Mouse (Mus musculus) c-Kit-positive CD71-positive TER-119-positive erythroid progenitor cells, embryonic 14.5 days (primary cell): Measurements from ENCODE around the gene Bmp10.

Source experiments
- DNase-seq: peaks from one replicate; pipeline ENCODE4 v3.0.0-alpha.2; 2013; ENCODE audit warnings: low spot score

The Bmp10 gene

GRCm38 (mm10) chr6:87428487-87429044 lies at the start of gene Bmp10:
Bmp10 (plus strand) TSS chr6:87428994.
- no peak for DNase-seq

- no peak for DNase-seq
Observed at GRCm38 (mm10) chr6:87383926-87384691, 44.7 kb upstream of the Bmp10 start.

GRCm38 (mm10) chr6:87384761-87385160 lies 44.0 kb upstream of the Bmp10 start:
- DNase-seq: no peak

GRCm38 (mm10) chr6:87386203-87386602 lies 42.6 kb upstream of the Bmp10 start:
- DNase-seq: peak; percentile 66

GRCm38 (mm10) chr6:87386681-87387080 lies 42.1 kb upstream of the Bmp10 start:
- no peak for DNase-seq

GRCm38 (mm10) chr6:87388877-87389276 lies 39.9 kb upstream of the Bmp10 start, which contains the start of gene Gkn3:
Gkn3 (minus strand) TSS chr6:87388935.
- no peak for DNase-seq

- no peak for DNase-seq
Observed at GRCm38 (mm10) chr6:87389455-87389989, 39.3 kb upstream of the Bmp10 start.

GRCm38 (mm10) chr6:87393466-87394205 lies 35.2 kb upstream of the Bmp10 start:
- no peak for DNase-seq

GRCm38 (mm10) chr6:87394783-87395182 lies 34.0 kb upstream of the Bmp10 start:
- DNase-seq: no peak

- peak; percentile 58 for DNase-seq
Observed at GRCm38 (mm10) chr6:87399137-87399536, 29.7 kb upstream of the Bmp10 start.

GRCm38 (mm10) chr6:87399886-87400566 lies 28.8 kb upstream of the Bmp10 start:
- no peak for DNase-seq

GRCm38 (mm10) chr6:87401456-87401855 lies 27.3 kb upstream of the Bmp10 start:
- DNase-seq: no peak

GRCm38 (mm10) chr6:87412011-87412410 lies 16.8 kb upstream of the Bmp10 start:
- no peak for DNase-seq

- no peak for DNase-seq
Observed at GRCm38 (mm10) chr6:87422304-87422703, 6.5 kb upstream of the Bmp10 start.

GRCm38 (mm10) chr6:87424037-87424816 lies 4.6 kb upstream of the Bmp10 start:
- DNase-seq: no peak

- DNase-seq: no peak
Observed at GRCm38 (mm10) chr6:87426954-87427353, 1.8 kb upstream of the Bmp10 start.

- DNase-seq: no peak
Observed at GRCm38 (mm10) chr6:87427616-87428015, 1.2 kb upstream of the Bmp10 start.

- no peak for DNase-seq
Observed at GRCm38 (mm10) chr6:87435791-87436190, 7.0 kb downstream of the Bmp10 start.

GRCm38 (mm10) chr6:87436745-87437144 lies 8.0 kb downstream of the Bmp10 start:
- no peak for DNase-seq

GRCm38 (mm10) chr6:87443253-87443652 lies 14.5 kb downstream of the Bmp10 start:
- no peak for DNase-seq

- DNase-seq: no peak
Observed at GRCm38 (mm10) chr6:87445222-87445621, 16.4 kb downstream of the Bmp10 start.
